Mouse (Mus musculus) cerebellum, adult 2 months (tissue): ENCODE measurements at regions not wholly inside any gene's neighbourhood (a gene's known extent, or its start where the extent isn't known, plus 50 kb on each side); places are given as distances from the start of the nearest gene placed in this dataset.
A peak's percentile ranks its signal among the peaks of the same experiment; 100 is the strongest.

Experiments used
- DNase-seq, 2 experiments: peaks; one replicate each; pipeline ENCODE4 v3.0.0; 2021
- H3K27ac ChIP-seq: fragments of 200-500 bp; 2 replicates; pipeline ENCODE4 v1.5.1; 2012; ENCODE audit warnings: low read length, control low read depth, inconsistent platforms; ENCODE audit not compliant: insufficient read depth
- H3K27me3 ChIP-seq: fragments of 200-500 bp; 2 replicates; pipeline ENCODE4 v1.6.1; 2012; ENCODE audit warnings: inconsistent platforms, mild to moderate bottlenecking, low read length, moderate library complexity; ENCODE audit not compliant: control insufficient read depth, insufficient read depth
- H3K4me1 ChIP-seq: fragments of 200-500 bp; 2 replicates; pipeline ENCODE4 v1.6.1; 2011; ENCODE audit warnings: low read length; ENCODE audit not compliant: control insufficient read depth, insufficient read depth
- H3K4me3 ChIP-seq: fragments of 200-500 bp; replicated peaks from 2 replicates; pipeline ENCODE3; 2011; ENCODE audit warnings: mild to moderate bottlenecking, low read depth, low read length, control low read depth; ENCODE audit not compliant: insufficient read depth
- CTCF ChIP-seq: fragments of 200-500 bp; IDR thresholded peaks from 2 replicates; pipeline ENCODE4 v1.5.1; 2011; ENCODE audit warnings: low read depth, mild to moderate bottlenecking, control low read depth, low read length, moderate library complexity, borderline replicate concordance; ENCODE audit not compliant: insufficient read depth
- POLR2A ChIP-seq: fragments of 200-500 bp; IDR thresholded peaks from 2 replicates; pipeline ENCODE4 v1.6.1; 2011; ENCODE audit warnings: low read length, control low read depth, borderline replicate concordance; ENCODE audit not compliant: insufficient read depth
- WGBS: fragments of 180-500 bp; shearing (Covaris S2); methylation state at CpG from one replicate; pipeline ENCODE4 v1.1.7; 2018; 5-methylcytosine and 5-hydroxymethylcytosine counted together

DNA sequence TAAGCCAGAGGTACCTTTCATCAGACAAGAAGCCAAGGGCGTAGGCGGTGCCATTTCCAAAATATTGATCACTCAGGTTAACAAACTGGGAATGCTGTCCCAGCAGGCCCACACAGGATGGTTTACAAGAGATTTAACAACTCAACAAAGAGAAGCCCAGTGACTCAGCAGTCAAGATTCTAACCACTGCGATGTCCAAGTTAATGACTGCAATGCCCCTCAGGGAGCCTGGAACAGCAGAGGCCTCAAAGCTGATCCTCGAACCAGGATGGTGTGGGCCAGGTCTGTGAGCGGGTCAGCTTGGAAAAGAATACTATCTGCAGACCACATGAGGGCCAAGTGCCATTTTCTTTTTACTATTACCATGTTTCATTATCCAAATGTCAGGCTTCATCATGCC, 108.0 kb upstream of the Klf14 start:
- TF ChIP-seq POLR2A: no peak
- no peak for TF ChIP-seq CTCF
- Histone ChIP-seq H3K4me3 (no peak overlapping the region), H3K27ac (no peak overlapping the region), H3K27me3 (no peaks in the 10 kb centered on the region), H3K4me1 (peaks cover 4% of the 10 kb centered on the region; the same call in 1 of the 2 replicates)
- 72% methylated on average over 5 of the region's 5 CpGs for WGBS
- DNase-seq: no peak

DNA sequence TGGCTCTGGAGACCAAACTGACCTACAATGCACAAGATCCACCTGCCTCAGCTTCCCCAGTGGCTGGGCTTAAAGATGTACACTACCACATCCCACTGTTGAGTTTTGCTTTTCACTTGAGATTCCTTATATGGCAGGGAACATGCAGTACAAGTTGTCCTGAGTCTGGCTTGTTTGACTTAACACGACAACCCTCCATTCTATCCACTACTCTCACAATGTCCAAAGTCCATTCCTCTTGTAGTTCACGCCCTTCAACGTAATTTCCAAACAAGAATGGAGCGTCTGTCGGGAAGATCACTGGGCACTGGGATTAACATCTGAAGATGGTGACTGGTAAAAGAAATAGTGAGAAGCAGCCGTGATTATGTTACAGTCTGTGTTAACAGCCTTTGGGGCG, 108.6 kb upstream of the Klf14 start:
- 88% methylated on average over 7 of the region's 7 CpGs for WGBS

DNA sequence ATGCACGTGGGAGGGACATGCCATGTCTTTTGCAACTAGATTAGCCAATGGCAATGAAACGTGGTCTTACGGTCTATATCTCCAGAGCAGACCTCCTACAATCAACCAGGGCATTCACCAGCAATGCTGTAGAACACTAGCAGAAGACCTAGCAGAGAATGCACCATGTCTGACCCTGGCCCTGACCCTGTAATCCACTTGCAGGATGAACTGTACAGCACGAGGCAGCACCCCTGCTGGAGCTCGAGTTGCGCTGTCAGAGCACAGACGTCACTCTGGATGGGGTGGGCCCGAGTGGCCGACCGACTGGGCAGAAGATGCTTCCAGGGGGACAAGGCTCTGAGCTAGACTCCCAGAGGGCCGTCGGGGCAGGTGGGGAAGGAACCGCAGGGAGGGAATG, 110.4 kb upstream of the Klf14 start:
- peaks cover 8% of the 10 kb centered on the region for H3K4me1 ChIP-seq
- DNase-seq: no peak
- 75% methylated on average over 13 of the region's 13 CpGs for WGBS
- no peaks in the 10 kb centered on the region for H3K27me3 ChIP-seq
- no peak overlapping the region for H3K27ac ChIP-seq
- no peak for TF ChIP-seq POLR2A
- no peak for TF ChIP-seq CTCF
- no peak overlapping the region for H3K4me3 ChIP-seq

More for the DNA sequence above, 108.6 kb upstream of the Klf14 start:
- no peak for DNase-seq
- Histone ChIP-seq H3K4me1 (peaks cover 4% of the 10 kb centered on the region; the same call in 1 of the 2 replicates), H3K27ac (no peak overlapping the region), H3K4me3 (no peak overlapping the region), H3K27me3 (no peaks in the 10 kb centered on the region)
- no peak for TF ChIP-seq CTCF

DNA sequence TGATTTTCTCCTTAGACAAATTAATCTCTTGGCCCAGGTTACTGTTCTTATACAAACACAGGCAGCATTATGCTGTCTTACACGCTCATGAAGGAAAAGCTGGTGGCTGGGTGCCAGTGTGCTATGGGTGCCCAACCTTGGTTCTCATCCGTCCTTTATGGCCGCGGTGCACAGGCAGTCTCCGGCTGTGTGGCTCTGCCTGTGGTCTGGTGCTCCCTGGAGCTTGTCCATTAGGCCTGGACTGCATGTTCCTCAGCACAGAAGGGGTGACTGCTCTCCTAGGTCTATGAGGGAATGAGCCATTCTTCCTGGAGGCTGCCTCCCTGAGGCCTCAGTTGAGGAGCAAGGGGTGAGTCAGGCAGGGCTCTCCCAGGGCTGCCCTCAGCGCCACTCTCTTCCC, 111.7 kb upstream of the Klf14 start:
- TF ChIP-seq CTCF (no peak), POLR2A (no peak)
- no peak for DNase-seq
- H3K4me3 ChIP-seq: no peak overlapping the region
- H3K27me3 ChIP-seq: no peaks in the 10 kb centered on the region
- H3K4me1 ChIP-seq: peaks cover 16% of the 10 kb centered on the region
- H3K27ac ChIP-seq: no peak overlapping the region
- WGBS: 29% methylated on average over 6 of the region's 6 CpGs

DNA sequence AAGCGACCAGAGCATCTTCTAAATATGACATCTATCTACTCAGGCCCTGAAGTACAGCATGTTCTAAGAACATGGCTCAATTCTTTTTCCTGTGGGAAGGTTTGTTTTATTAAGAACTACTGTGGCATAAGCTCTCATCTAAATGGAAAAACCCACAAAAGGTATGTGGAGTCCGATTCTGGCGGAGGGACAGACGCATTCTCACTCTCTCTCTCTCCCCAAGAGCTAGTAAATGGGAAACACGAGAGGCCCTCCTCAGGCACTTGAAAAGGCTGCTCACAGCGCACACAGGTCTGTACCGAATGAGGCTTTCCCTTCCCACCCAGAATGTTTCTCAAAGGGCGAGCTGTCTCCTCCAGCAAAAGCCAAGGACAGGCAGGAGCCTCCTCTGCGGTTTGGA, 112.1 kb upstream of the Klf14 start:
- Histone ChIP-seq H3K4me1 (peaks cover 18% of the 10 kb centered on the region), H3K27me3 (no peaks in the 10 kb centered on the region), H3K27ac (no peak overlapping the region), H3K4me3 (no peak overlapping the region)
- no peak for TF ChIP-seq CTCF
- TF ChIP-seq POLR2A: no peak
- WGBS: 87% methylated on average over 9 of the region's 9 CpGs
- DNase-seq: no peak

DNA sequence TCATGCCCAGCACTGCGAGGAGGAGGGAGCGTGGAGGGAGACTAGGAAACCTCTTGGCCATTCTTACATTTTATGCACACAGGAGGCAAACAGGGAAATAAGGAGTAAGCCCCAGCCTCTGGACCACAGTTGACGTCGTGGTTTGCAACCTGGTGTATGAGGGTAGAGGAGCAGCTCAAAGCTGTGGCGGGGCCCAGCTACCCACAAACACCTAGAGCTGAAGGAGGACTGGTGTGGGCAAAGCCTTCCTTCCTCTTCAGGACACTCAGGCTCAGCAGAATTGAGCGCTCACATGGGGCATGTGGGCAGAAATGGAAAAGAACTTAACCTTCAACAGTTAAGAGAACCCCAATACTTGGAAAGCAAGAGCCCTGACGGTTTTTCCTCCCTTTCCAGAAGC, 113.2 kb upstream of the Klf14 start:
- no peak for TF ChIP-seq POLR2A
- TF ChIP-seq CTCF: no peak
- Histone ChIP-seq H3K4me1 (peaks cover 23% of the 10 kb centered on the region), H3K4me3 (no peak overlapping the region), H3K27me3 (no peaks in the 10 kb centered on the region), H3K27ac (no peak overlapping the region)
- no peak for DNase-seq
- 94% methylated on average over 7 of the region's 7 CpGs for WGBS

DNA sequence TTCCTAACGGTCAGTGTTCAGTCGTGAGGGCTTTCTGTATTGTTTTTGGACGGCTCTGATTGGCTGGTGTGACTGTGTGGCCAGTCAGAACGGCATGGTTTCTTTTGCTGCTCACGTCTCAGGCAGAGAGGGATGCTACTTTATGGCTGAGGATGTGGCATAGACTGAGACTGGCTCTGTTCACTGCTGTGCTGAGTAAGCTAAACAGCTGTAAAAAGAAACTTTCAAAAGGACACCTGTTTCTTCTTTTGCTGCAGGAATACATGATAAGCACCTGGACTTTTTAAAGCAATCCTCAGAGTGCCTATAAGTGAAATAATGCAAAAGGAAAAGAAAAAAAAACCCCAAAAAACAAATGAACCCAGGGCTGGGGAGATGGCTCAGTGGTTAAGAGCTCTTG, 113.7 kb upstream of the Klf14 start:
- H3K27me3 ChIP-seq: no peaks in the 10 kb centered on the region
- no peak overlapping the region for H3K4me3 ChIP-seq
- H3K27ac ChIP-seq: no peak overlapping the region
- WGBS: 68% methylated on average over 5 of the region's 5 CpGs
- TF ChIP-seq POLR2A (no peak), CTCF (no peak)
- H3K4me1 ChIP-seq: peaks cover 23% of the 10 kb centered on the region
- DNase-seq: no peak

DNA sequence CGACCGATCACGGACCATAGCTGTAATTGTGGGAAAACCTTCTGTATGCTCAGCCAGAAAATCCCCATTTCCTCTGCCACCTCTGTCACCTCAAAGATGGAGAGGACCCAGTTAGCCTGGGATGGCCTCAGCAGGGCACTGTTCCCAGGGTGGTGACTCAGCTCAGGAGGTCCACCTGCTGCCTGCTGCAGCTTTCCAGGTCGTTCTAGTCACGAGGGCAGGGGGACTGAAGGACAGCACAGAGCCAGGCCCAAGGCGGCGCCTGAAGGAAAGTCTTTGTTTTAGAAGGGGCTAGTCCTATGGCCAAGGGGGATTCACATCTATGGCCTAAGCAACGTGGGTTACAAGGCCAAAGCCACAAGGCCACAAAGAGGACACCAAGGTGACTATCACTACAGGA, 114.5 kb upstream of the Klf14 start:
- DNase-seq: peak; percentile 50 to 58
- peaks cover 28% of the 10 kb centered on the region for H3K4me1 ChIP-seq
- no peak overlapping the region for H3K4me3 ChIP-seq
- TF ChIP-seq CTCF: no peak
- TF ChIP-seq POLR2A: no peak
- no peaks in the 10 kb centered on the region for H3K27me3 ChIP-seq
- 65% methylated on average over 8 of the region's 8 CpGs for WGBS
- no peak overlapping the region for H3K27ac ChIP-seq

DNA sequence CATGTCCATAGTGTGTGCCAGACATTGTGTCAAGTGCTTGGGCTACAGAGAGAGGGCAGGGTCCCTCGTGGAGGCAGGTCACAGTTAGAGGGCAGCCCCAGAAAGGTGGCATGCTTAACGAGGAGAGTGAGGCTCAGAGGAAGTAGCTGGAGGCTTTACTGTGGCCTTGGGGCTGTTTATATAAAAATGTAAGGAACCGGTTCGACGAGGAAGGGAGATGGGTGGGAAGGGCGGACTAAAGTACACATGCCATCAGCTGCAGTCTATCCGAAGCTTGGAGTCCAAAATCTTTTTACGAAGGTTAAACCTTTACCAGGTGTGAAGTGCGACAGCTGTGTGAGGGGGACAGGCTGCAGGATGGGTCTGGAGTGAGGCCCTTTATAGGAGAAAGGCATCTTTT, 115.5 kb upstream of the Klf14 start:
- no peaks in the 10 kb centered on the region for H3K27me3 ChIP-seq
- WGBS: 84% methylated on average over 9 of the region's 9 CpGs
- H3K27ac ChIP-seq: no peak overlapping the region
- TF ChIP-seq POLR2A: no peak
- TF ChIP-seq CTCF: no peak
- DNase-seq: no peak
- H3K4me3 ChIP-seq: no peak overlapping the region
- H3K4me1 ChIP-seq: peaks cover 34% of the 10 kb centered on the region
